Mouse (Mus musculus): ENCODE data around the gene Plcxd3. TPM values are rescaled to one million over a fixed set of nuclear protein-coding genes. Genes with fewer than 3 reads are reported as not detected.
A peak's percentile ranks its signal among the peaks of the same experiment; 100 is the strongest.
"Not testable (repeated sequence)": the region's sequence is repeated elsewhere in the genome, so short reads cannot be mapped to it uniquely, and the experiment has no call there.

The Plcxd3 gene
- polyA plus RNA-seq, 1 experiment from 2014 or later, result 3.6 TPM

DNA sequence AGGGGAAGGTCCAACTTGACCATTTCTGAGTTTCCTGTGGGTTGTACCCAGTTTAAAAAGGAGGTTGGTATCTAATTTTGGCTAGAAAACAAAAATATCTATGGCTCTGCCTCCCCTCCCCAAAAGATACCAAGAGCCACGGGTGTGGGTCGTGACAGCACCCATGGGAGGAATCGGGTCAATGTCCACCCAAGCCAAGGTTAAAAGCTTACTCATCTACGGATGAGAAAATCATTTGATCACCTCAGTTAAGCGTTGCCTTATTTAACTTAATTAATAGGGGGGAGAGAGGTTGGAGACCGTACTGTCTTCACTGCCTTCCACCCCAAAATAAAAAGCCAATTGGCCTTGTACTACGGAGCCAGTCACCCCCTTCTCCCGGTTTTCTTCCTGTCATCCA is 223.4 kb downstream of the Plcxd3 start:
- not testable (repeated sequence) for H3K4me2 ChIP-seq (ENCODE audit: low read depth, low read length); H3K27me3 ChIP-seq (replicated peaks; ENCODE audit: control insufficient read depth, insufficient read depth, low read length); H3K4me3 ChIP-seq (ENCODE audit: low read depth, low read length); H3K9me3 ChIP-seq (ENCODE audit: control insufficient read depth, low read length); H3K36me3 ChIP-seq (ENCODE audit: control insufficient read depth, insufficient read depth, low read length); H3K9ac ChIP-seq (ENCODE audit: low read depth, low read length); H3K27ac ChIP-seq (replicated peaks; ENCODE audit: low read depth, low read length); H3K4me1 ChIP-seq (ENCODE audit: control insufficient read depth, insufficient read depth, low read length); ATAC-seq (ENCODE audit: low read depth); DNase-seq (ENCODE audit: low spot score)
- WGBS, result 88% methylated on average over 8 of the region's 8 CpGs

- not testable (repeated sequence) for H3K9me3 ChIP-seq (ENCODE audit: control insufficient read depth, low read length); H3K9ac ChIP-seq (ENCODE audit: low read depth, low read length); H3K4me2 ChIP-seq (ENCODE audit: low read depth, low read length); H3K4me3 ChIP-seq (ENCODE audit: low read depth, low read length); H3K36me3 ChIP-seq (ENCODE audit: control insufficient read depth, insufficient read depth, low read length); H3K4me1 ChIP-seq (ENCODE audit: control insufficient read depth, insufficient read depth, low read length); ATAC-seq (ENCODE audit: low read depth); H3K27ac ChIP-seq (replicated peaks; ENCODE audit: low read depth, low read length); H3K27me3 ChIP-seq (replicated peaks; ENCODE audit: control insufficient read depth, insufficient read depth, low read length); DNase-seq (ENCODE audit: low spot score)
- 89% methylated on average over 8 of the region's 8 CpGs for WGBS
Observed at GRCm38 (mm10) chr15:4599331-4599730, 224.0 kb downstream of the Plcxd3 start.

DNA sequence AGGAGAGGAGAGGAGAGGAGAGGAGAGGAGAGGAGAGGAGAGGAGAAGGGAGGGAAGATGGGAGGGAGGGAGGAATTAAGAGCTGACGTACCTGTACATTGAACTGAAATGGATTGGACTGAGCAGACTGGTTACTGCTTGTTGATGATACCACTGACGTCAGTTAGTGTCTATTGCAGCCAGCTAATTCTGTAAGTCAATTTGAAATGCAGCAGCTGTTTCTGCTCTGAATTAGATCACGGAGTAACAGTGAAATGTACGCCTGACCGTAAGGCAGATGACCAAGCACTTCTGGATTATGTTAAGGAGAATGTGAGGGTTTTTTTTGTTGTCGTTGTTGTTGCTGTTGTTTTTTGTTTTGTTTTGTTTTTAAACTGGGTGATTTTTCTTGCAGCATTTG is 230.3 kb downstream of the Plcxd3 start:
- no peaks in the 10 kb centered on the region for H3K27me3 ChIP-seq (replicated peaks; ENCODE audit: control insufficient read depth, insufficient read depth, low read length)
- no peak; the same call in 1 of the 2 replicates for ATAC-seq (ENCODE audit: low read depth)
- DNase-seq (ENCODE audit: low spot score), result peak; percentile 16
- H3K36me3 ChIP-seq (ENCODE audit: control insufficient read depth, insufficient read depth, low read length), result no peaks in the 10 kb centered on the region
- no peak overlapping the region for H3K4me2 ChIP-seq (ENCODE audit: low read depth, low read length)
- 64% methylated on average over 6 of the region's 6 CpGs for WGBS
- H3K4me3 ChIP-seq (ENCODE audit: low read depth, low read length), result no peak overlapping the region
- H3K27ac ChIP-seq (replicated peaks; ENCODE audit: low read depth, low read length), result no peak overlapping the region
- H3K9ac ChIP-seq (ENCODE audit: low read depth, low read length), result no peak overlapping the region
- no peaks in the 10 kb centered on the region for H3K9me3 ChIP-seq (ENCODE audit: control insufficient read depth, low read length)
- no peaks in the 10 kb centered on the region for H3K4me1 ChIP-seq (ENCODE audit: control insufficient read depth, insufficient read depth, low read length)
